Mouse (Mus musculus) megakaryocyte progenitor cell, adult 5-6 weeks (primary cell): Measurements from ENCODE around the gene Bcl7c. TPM values are rescaled to one million over a fixed set of nuclear protein-coding genes. Genes with fewer than 3 reads are reported as not detected.

Experiments used
- ATAC-seq: replicated peaks from 2 replicates; pipeline ENCODE4 v1.8.0; 2016; ENCODE audit warnings: mild to moderate bottlenecking, moderate TSS enrichment, inconsistent platforms; ENCODE audit not compliant: poor library complexity
- total RNA-seq, 2 experiments: library from RNA; stranded (forward) in 1 of 2; stranded (reverse) in 1 of 2; fragments of 157-497, 149-512 nt in 1 of 2; fragments of 200-1000 nt in 1 of 2; gene quantifications; 2 replicates each; pipeline versions ENCODE4 v1.2.3 to v1.2.4; 2015 to 2017

The Bcl7c gene
- total RNA-seq, 2 experiments from 2014 or later: 44.6 to 63.4 TPM

GRCm38 (mm10) chr7:127686740-127687449, 21.8 kb downstream of the Bcl7c start:
- ATAC-seq: no peak

DNA sequence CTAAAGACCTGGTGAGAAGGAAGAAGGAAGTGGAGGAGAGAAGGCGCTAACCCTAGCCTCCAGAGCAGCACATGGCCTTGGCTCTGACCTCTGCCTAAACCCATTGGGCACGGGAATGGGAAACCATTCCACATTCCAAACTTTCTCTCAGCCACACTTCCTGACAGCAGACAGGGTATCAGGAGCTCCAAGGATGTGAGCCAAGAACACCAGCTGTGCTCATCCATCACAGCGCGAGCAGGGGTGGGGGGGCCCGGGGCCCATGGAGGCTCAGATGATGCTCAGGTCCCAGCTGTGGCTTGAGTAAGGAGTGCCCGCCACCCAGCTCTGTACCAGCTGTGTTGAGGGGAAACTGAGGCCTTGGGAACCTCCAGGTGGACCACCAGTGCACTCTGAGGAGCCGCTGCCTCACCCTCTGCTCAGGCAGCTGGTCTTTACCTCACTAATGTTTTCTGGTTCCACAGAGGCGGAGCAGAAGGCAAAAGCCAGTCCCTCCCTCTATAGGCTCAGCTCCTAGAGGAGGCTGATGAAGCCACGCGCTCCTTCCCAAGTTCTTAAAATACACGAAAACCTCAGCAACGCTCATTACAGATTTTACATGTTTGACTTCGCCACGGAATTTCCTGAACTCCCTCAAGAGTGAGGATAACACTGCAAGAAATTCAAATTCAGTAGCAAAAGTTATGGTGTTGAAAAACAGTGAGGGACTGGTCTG, 23.3 kb downstream of the Bcl7c start:
- ATAC-seq: no peak

DNA sequence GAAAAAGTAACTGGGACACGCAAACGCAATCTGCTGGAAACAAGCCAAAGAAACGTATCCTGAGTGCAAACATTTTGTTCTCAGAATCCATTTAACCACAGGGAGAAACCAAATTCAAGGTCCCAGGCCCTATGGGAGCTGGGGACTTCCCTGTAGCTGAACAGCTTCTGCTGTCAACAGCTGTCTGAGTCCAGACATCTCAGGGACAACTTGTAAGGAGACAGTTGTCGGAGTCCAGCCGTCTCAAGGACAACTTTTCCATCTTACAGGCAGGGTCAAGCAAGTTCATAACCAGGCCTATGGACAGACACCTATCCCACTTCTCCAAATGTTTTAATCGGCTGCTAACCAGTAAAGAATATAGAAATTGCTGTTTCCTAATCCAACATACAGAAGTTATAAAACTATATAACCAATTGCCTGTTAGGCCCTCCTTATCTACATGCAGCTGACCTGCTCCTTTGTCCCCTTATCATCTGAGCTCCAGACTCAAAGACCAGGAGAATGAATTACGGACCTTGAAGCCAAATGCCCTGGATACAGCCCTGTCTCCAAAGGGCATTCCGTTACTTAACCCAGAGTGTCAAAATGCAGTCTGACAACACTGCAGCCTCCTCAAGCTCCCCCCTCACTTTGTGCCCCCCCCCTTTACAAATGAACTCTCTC, 26.7 kb downstream of the Bcl7c start:
- peak; percentile 66 for ATAC-seq

DNA sequence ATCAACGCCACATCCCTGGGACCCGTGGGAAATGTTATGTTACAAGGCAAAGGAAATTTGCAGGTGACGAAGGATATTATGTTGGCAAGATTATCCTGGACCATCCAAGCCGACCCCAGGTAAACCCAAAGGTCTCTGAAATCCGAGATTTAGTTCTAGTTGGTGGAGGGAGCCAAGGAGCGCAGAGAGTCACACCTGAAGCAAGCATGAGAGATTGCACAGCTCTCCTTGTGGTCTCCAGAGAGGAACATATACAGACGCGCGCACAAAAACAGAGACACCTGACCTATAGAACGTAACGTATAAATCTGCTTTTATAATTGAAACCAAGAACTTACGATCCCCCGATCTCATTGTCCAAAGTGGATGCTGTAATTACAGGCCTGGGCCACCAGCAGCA, 28.2 kb downstream of the Bcl7c start:
- ATAC-seq: no peak

GRCm38 (mm10) chr7:127678811-127679210, 29.9 kb downstream of the Bcl7c start:
- no peak for ATAC-seq

DNA sequence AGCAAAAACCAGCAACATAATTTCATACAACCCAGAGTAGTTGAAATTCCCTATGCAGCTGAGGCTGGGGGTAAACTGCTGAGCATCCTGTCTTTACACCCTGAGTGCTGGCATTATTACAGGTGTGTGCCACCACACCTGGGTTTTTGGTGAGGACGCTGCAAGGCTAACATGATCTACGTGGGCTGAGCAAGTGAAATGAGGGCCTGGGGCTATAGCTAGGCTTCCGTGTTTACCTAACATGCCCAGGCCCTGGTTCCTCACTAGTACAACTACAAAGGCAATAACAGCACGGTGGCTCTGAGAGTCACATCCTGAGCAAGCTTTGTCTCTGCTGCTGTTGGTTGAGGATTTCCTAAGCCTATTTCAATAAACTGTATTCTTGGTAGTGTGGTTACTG, 31.1 kb downstream of the Bcl7c start:
- no peak for ATAC-seq

DNA sequence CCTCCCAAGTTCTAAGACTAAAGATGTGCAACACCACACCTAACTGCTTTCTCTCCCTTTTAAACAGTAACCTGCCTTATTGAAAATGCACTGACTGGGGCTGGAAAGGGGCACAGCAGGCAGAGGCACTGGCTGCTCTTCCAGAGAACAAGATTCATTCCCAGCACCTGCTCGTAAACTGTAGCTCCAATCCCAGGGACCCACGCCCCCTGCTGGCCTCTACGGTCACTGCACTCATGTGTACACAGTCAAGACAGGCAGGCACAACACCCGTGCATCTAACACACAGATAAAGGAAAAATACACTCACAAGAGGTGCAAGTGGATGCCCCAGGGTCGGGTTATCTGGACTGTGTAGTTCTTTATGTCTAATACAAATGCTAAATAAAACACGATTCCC, 31.7 kb downstream of the Bcl7c start:
- peak; percentile 72 for ATAC-seq

- ATAC-seq: 0 out of 2 replicates have a peak, but pooled peaks have one; percentile 2
Observed at GRCm38 (mm10) chr7:127675391-127675811, 33.3 kb downstream of the Bcl7c start.

GRCm38 (mm10) chr7:127674977-127675376, 33.8 kb downstream of the Bcl7c start:
- ATAC-seq: peak; percentile 90

GRCm38 (mm10) chr7:127672776-127673175, 36.0 kb downstream of the Bcl7c start:
- no peak for ATAC-seq

DNA sequence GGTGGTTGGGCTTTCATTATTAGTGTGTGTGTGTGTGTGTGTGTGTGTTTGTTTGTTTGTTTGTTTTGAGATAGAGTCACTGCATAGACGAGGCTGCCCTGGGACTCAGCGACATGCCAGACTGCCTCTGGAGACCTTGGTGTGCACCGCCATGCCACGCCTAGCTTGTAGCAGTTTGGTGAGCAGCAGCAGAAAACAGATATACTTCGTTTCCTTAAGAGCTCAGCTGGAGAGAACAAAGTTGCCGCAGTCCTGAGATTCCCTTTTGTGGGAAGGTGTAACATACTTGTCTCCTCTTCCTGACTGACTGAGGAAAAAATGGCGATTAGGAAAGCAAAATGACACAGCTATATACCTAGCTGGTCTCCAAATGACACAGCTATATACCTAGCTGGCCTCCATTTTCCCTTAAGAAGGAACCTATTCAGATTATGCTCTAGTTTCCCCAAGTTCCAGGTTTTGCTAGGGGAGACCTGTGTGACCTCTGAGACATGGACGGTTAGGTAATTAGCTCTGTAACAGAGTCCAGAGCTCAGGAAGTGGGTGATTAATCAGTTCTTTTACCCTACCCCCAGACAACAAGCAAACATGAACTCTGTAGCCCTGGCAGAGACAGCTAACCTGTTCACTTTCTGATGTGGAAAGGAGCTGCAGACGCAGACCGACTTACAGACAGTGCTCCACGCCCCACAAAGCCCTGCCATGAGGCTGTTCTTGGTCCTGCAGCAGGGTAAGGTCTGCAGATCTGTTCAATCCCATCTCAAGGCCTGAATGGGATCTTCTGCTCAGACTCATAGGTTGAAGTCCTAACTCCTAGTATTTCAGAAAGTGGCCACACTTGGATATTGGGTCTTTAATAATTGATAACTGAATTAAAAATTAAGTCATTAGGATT, 36.6 kb downstream of the Bcl7c start:
- no peak for ATAC-seq

DNA sequence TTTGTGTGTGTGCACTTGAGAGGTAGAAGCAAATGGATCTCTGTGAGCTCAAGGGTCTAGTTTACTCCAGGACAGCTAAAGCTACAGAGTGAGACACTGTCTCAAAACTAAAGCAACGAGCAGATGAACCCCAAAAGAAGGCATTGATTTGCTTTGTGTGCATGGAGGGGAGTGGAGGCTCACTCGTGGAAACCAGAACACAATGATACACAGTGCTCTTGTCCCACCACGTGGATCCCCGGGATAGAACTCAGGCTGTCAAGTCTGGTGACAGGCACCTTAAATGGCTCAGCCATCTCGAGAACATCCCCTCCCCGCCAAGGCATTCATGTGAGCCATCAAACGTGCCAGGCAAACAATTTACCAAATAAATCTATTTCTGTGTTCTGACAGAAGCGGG, 41.6 kb downstream of the Bcl7c start:
- ATAC-seq: no peak

DNA sequence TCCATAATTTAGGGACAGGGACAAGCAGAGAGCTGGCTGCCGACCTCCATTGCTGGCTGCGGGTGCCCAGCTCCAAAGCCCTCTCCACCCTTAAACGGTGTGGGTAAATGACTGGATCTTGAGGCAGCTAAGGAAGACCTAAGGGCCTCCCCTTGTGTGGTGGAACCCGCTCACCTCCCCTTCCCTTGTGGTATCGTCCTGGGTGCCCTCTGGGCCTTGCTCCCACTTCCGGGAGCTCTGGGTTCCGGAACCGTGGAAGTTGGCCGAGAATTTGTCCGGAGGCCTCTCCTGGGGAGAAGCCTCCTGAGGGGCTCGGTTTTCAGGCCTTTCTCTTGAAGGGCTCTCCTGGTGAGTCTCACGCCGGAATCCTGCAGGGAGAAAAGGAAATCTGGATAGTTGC, 42.1 kb downstream of the Bcl7c start:
- no peak for ATAC-seq

DNA sequence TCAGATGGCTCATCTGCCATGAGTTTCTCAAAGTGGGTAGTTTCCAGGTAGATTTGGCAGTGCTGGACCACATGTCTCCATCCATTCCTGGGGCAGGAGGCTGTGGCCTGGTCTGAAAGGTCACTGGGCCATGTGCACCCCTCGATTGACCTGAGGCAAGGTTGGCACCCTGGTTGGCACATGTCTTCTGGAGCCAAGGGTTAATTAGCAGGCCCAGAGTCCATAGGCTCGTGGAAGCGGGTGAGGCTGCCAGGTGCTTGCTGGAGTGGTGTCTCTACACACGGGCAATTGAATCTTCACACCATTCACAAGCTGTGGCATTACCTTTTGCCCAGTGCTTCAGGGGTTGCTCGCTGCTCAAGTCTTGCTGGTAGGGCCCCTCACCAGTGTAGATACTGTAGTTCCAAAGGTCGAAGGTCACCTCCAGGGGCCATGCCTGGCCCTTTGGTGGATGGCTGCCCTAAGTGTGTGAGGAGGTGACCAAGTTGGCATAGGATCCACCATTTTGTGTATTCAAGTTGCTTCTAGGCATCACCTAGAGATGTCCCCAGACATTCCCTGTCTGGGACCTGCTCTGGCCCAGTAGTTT, 42.6 kb downstream of the Bcl7c start:
- no peak for ATAC-seq

- ATAC-seq: no peak
Observed at GRCm38 (mm10) chr7:127662926-127663325, 45.8 kb downstream of the Bcl7c start.

DNA sequence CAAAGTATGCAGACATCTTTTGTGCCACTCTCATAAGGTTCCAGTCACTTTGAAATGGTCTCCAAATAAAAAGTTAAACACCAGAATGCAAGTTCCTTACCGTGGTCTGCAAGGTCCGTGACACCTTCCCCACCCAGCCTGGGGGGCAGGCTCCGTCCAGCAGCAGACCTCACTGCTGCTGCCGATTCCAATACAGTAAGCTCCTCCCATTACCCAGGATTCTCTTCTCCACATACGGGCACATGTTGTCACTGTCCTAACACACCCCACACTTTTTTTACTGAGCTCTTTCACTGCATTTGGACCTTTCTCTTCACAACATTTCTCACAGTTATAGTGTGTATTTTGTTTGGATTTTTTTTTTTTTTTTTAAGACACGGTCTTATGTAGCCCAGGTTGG, 46.9 kb downstream of the Bcl7c start:
- no peak for ATAC-seq

GRCm38 (mm10) chr7:127660882-127661281, 47.9 kb downstream of the Bcl7c start:
- ATAC-seq: 0 out of 2 replicates have a peak, but pooled peaks have one; percentile 39

- peak; percentile 80 for ATAC-seq
Observed at GRCm38 (mm10) chr7:127656946-127657345, 51.8 kb downstream of the Bcl7c start.

DNA sequence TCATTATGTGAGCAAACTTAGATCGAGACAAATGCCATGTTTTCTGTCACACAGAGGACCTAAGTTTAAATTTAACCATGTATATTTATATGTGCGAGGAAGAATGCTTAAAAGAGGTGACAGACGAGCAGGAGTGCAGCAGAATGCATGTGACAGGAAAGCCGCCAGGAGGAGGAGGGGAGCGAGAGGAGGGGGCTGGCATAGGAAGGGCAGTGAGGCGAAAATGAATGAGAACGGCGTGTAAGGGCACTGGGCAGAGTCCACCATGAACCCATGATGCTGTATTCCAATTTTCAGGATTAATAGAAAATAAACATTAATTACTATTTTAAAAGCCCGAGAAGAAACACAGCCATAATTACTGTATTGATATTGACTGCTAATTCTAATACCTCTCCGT, 54.4 kb downstream of the Bcl7c start:
- no peak for ATAC-seq

DNA sequence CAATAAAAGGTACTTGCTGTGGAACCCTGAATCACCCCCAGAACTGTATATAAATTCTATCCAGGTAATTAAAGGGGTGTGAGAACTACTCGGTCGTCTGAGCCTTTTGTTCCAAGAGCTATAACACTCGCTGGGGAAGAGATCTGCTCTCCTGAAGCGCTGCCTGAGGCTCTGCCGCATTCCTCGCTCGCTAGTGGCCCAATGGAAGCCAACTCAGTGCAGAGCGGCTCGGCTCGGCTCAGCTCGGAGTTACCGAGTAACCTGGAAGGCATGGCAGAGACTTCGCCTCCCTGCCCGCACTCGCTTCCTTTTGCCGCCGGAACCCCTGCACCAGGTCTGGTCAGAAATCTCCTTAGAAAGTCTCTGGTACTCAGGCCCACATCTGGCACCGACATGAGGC, 56.7 kb downstream of the Bcl7c start:
- 0 out of 2 replicates have a peak, but pooled peaks have one; percentile 17 for ATAC-seq
